Mouse (Mus musculus): ENCODE results near the gene Eng.

GRCm38 (mm10) chr2:32612274-32612673 lies 34.1 kb upstream of the Eng start:
- TF ChIP-seq POLR2A (IDR thresholded peaks at IDR 0.05; ENCODE audit: borderline replicate concordance, control insufficient read depth, low read depth, low read length) (no peak), CTCF (IDR thresholded peaks at IDR 0.05; ENCODE audit: control insufficient read depth, insufficient read depth, low read length) (no peak)
